Mouse (Mus musculus) cerebellum, adult 2 months (tissue): ENCODE measurements around the gene Rrnad1. TPM values are rescaled to one million over a fixed set of nuclear protein-coding genes. Genes with fewer than 3 reads are reported as not detected.

Source experiments
- DNase-seq, 2 experiments: peaks; one replicate each; pipeline ENCODE4 v3.0.0; 2021
- H3K27ac ChIP-seq: fragments of 200-500 bp; 2 replicates; pipeline ENCODE4 v1.5.1; 2012; ENCODE audit warnings: low read length, control low read depth, inconsistent platforms; ENCODE audit not compliant: insufficient read depth
- H3K27me3 ChIP-seq: fragments of 200-500 bp; 2 replicates; pipeline ENCODE4 v1.6.1; 2012; ENCODE audit warnings: inconsistent platforms, mild to moderate bottlenecking, low read length, moderate library complexity; ENCODE audit not compliant: control insufficient read depth, insufficient read depth
- H3K4me1 ChIP-seq: fragments of 200-500 bp; 2 replicates; pipeline ENCODE4 v1.6.1; 2011; ENCODE audit warnings: low read length; ENCODE audit not compliant: control insufficient read depth, insufficient read depth
- H3K4me3 ChIP-seq: fragments of 200-500 bp; replicated peaks from 2 replicates; pipeline ENCODE3; 2011; ENCODE audit warnings: mild to moderate bottlenecking, low read depth, low read length, control low read depth; ENCODE audit not compliant: insufficient read depth
- CTCF ChIP-seq: fragments of 200-500 bp; IDR thresholded peaks from 2 replicates; pipeline ENCODE4 v1.5.1; 2011; ENCODE audit warnings: low read depth, mild to moderate bottlenecking, control low read depth, low read length, moderate library complexity, borderline replicate concordance; ENCODE audit not compliant: insufficient read depth
- POLR2A ChIP-seq: fragments of 200-500 bp; IDR thresholded peaks from 2 replicates; pipeline ENCODE4 v1.6.1; 2011; ENCODE audit warnings: low read length, control low read depth, borderline replicate concordance; ENCODE audit not compliant: insufficient read depth
- WGBS: fragments of 180-500 bp; shearing (Covaris S2); methylation state at CpG from one replicate; pipeline ENCODE4 v1.1.7; 2018; 5-methylcytosine and 5-hydroxymethylcytosine counted together
- polyA plus RNA-seq: library from polyadenylated mRNA; depleted of rRNA; stranded (reverse); fragments of >200 nt; gene quantifications from 2 replicates; pipeline ENCODE4 v1.2.3, GENCODE M21; 2012

The Rrnad1 gene
- polyA plus RNA-seq, 1 experiment: 46.8 TPM

- Histone ChIP-seq H3K27me3 (no peaks in the 10 kb centered on the region), H3K27ac (no peak within 1 kb of the TSS; the same call in 1 of the 2 replicates), H3K4me3 (peak within 1 kb of the TSS; percentile 85), H3K4me1 (peaks cover 3% of the 10 kb centered on the region; the same call in 1 of the 2 replicates)
- DNase-seq: peak; percentile 78 to 92
- under 1% methylated on average over 30 of the region's 30 CpGs for WGBS
- TF ChIP-seq CTCF (no peak), POLR2A (peak; percentile 63; the same call in 1 of the 2 replicates)
Observed at GRCm38 (mm10) chr3:87919336-87920108, 11.0 kb downstream of the Rrnad1 start, which contains the start of gene Mrpl24. Gene Mrpl24, plus strand, starts transcription at chr3:87919506.

DNA sequence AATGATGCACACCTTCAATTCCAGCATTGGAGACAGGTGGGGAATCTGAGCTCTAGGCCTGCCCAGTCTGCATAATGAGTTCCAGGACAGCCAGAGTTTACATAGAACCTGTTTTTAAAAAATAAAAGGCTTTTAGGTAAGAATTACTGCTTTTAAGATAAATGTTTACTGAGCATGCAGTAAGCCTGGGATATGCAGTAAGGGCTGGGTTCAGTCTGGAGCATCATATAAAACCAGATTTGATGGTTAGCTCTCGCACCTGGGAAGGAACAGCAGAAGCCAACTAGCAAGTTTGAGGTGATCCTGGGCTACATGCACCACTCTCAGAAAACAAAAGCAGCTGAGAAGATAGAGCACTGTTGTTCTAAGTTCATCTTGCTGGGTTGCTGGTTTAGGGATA, 12.0 kb downstream of the Rrnad1 start:
- DNase-seq: no peak
- Histone ChIP-seq H3K4me3 (no peak overlapping the region), H3K4me1 (peaks cover 3% of the 10 kb centered on the region; the same call in 1 of the 2 replicates), H3K27ac (no peak overlapping the region), H3K27me3 (no peaks in the 10 kb centered on the region)
- WGBS: 93% methylated on average over 1 of the region's 1 CpGs
- no peak for TF ChIP-seq POLR2A

GRCm38 (mm10) chr3:87916990-87917389, 13.5 kb downstream of the Rrnad1 start:
- no peak for DNase-seq
- Histone ChIP-seq H3K4me1 (peaks cover 3% of the 10 kb centered on the region; the same call in 1 of the 2 replicates), H3K27me3 (no peaks in the 10 kb centered on the region), H3K4me3 (no peak overlapping the region), H3K27ac (no peak overlapping the region)
- 82% methylated on average over 1 of the region's 1 CpGs for WGBS
- TF ChIP-seq CTCF (no peak), POLR2A (no peak)

DNA sequence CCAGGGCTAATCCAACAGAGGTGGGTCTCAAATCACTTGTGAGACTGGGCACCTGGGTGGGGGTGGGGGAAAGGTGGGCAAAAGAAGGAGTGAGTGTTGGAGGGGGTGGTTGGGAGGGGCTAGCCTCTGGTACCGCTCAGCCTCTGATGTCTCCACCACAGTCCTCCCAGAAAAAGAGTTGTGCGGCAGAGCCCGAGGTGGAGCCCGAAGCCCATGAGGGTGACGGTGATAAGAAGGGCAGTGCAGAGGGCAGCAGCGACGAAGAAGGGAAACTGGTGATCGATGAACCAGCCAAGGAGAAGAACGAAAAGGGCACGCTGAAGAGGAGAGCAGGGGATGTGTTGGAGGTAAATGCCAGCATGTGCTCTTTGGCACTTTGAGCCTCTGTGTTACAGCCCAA, 16.6 kb downstream of the Rrnad1 start:
- DNase-seq: no peak
- Histone ChIP-seq H3K4me1 (peaks cover 21% of the 10 kb centered on the region), H3K27me3 (no peaks in the 10 kb centered on the region), H3K4me3 (no peak overlapping the region), H3K27ac (no peak overlapping the region)
- WGBS: 91% methylated on average over 10 of the region's 10 CpGs
- TF ChIP-seq POLR2A (no peak), CTCF (no peak)

DNA sequence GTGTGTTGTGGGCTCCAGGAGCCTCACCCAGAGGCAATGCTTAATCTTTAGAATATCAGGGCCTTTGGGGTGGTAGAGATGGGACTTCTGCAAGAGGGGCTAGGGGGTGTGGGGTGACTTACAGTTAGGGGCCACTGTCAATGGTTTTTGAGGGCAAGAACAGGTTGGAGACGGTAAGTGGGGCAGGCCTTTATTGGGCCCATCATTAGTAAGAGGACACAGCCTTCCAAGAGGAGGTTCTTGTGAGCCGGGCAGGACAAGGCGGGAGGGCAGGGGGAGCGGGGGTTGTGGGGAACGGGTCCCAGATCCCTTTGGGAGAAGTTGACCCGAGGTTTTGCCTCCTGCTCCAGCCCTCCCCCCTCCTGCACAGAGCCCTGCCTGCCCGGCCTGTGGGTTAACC, 17.0 kb downstream of the Rrnad1 start:
- no peak for TF ChIP-seq CTCF
- TF ChIP-seq POLR2A: no peak
- DNase-seq: no peak
- no peaks in the 10 kb centered on the region for H3K27me3 ChIP-seq
- 82% methylated on average over 7 of the region's 7 CpGs for WGBS
- no peak overlapping the region for H3K27ac ChIP-seq
- H3K4me1 ChIP-seq: peaks cover 21% of the 10 kb centered on the region
- no peak overlapping the region for H3K4me3 ChIP-seq

- DNase-seq: peak; percentile 63 to 72
- H3K4me3 ChIP-seq: peak overlapping the region; percentile 99
- peaks cover 25% of the 10 kb centered on the region for H3K4me1 ChIP-seq
- TF ChIP-seq CTCF: no peak
- H3K27me3 ChIP-seq: no peaks in the 10 kb centered on the region
- peak overlapping the region; percentile 61; the same call in 1 of the 2 replicates for H3K27ac ChIP-seq
- WGBS: 3% methylated on average over 12 of the region's 12 CpGs
Observed at GRCm38 (mm10) chr3:87910573-87911141, 19.9 kb downstream of the Rrnad1 start.

- TF ChIP-seq POLR2A (no peak), CTCF (no peak)
- Histone ChIP-seq H3K27ac (no peak overlapping the region), H3K4me3 (no peak overlapping the region), H3K4me1 (peaks cover 25% of the 10 kb centered on the region), H3K27me3 (no peaks in the 10 kb centered on the region)
- no peak for DNase-seq
- 4% methylated on average over 4 of the region's 4 CpGs for WGBS
Observed at GRCm38 (mm10) chr3:87909874-87910273, 20.6 kb downstream of the Rrnad1 start.

DNA sequence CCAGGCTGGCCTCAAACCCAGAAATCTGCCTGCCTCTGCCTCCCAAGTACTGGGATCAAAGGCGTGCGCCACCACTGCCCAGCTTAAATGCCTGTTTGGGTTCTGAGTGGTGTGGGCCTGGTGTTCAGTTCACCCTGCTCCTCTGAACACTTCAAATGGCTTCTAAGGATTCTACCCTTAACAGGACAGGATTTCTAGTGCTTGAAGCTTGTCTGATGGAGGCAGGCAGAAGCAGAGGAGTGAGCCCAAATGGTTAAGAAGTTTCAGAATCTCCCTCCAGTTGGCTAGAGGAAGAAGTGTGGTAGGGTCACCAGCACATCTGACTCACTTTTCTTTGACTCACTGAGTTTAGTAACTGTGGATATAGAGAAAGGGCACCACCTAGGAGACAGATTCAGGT, 21.1 kb downstream of the Rrnad1 start:
- H3K4me3 ChIP-seq: no peak overlapping the region
- H3K27ac ChIP-seq: no peak overlapping the region
- DNase-seq: no peak
- peaks cover 25% of the 10 kb centered on the region for H3K4me1 ChIP-seq
- 95% methylated on average over 2 of the region's 2 CpGs for WGBS
- TF ChIP-seq POLR2A: no peak
- no peak for TF ChIP-seq CTCF
- no peaks in the 10 kb centered on the region for H3K27me3 ChIP-seq
